Mouse (Mus musculus): ENCODE results near the gene Ank. TPM values are rescaled to one million over a fixed set of nuclear protein-coding genes. Genes with fewer than 3 reads are reported as not detected.

The Ank gene
- polyA plus RNA-seq, 1 experiment from 2014 or later = 9.2 TPM

GRCm38 (mm10) chr15:27596463-27597140 is 130.1 kb downstream of the Ank start:
- no peak overlapping the region; the same call in 1 of the 2 replicates for H3K27ac ChIP-seq (ENCODE audit: low read depth)
- H3K9me3 ChIP-seq (ENCODE audit: low read depth, low read length) = no peaks in the 10 kb centered on the region
- ATAC-seq (ENCODE audit: insufficient read depth) (no peak), DNase-seq (peak; percentile 7)
- no peaks in the 10 kb centered on the region for H3K4me1 ChIP-seq (ENCODE audit: insufficient read depth)
- no peak overlapping the region for H3K9ac ChIP-seq
- H3K4me3 ChIP-seq (ENCODE audit: low read depth, low read length) = no peak overlapping the region
- TF ChIP-seq CTCF (IDR thresholded peaks at IDR 0.05; ENCODE audit: low read depth) = peak; percentile 27; the same call in 1 of the 2 replicates
- 62% methylated on average over 3 of the region's 3 CpGs for WGBS
- H3K36me3 ChIP-seq (ENCODE audit: insufficient read depth) = peaks cover 40% of the 10 kb centered on the region
- H3K4me2 ChIP-seq = no peak overlapping the region
- H3K27me3 ChIP-seq (ENCODE audit: insufficient read depth, low read length) = no peaks in the 10 kb centered on the region

GRCm38 (mm10) chr15:27597516-27597915 is 131.0 kb downstream of the Ank start:
- Histone ChIP-seq H3K4me3 (ENCODE audit: low read depth, low read length) (no peak overlapping the region), H3K36me3 (ENCODE audit: insufficient read depth) (peaks cover 39% of the 10 kb centered on the region), H3K9me3 (ENCODE audit: low read depth, low read length) (no peaks in the 10 kb centered on the region), H3K4me2 (no peak overlapping the region), H3K27ac (ENCODE audit: low read depth) (no peak overlapping the region), H3K4me1 (ENCODE audit: insufficient read depth) (no peaks in the 10 kb centered on the region), H3K9ac (no peak overlapping the region), H3K27me3 (ENCODE audit: insufficient read depth, low read length) (no peaks in the 10 kb centered on the region)
- no peak for TF ChIP-seq CTCF (IDR thresholded peaks at IDR 0.05; ENCODE audit: low read depth)
- WGBS = 72% methylated on average over 4 of the region's 4 CpGs
- DNase-seq (no peak), ATAC-seq (ENCODE audit: insufficient read depth) (no peak)

- no peak overlapping the region for H3K4me2 ChIP-seq
- H3K4me3 ChIP-seq (ENCODE audit: low read depth, low read length) = no peak overlapping the region
- peaks cover 38% of the 10 kb centered on the region for H3K36me3 ChIP-seq (ENCODE audit: insufficient read depth)
- ATAC-seq (ENCODE audit: insufficient read depth) (no peak), DNase-seq (no peak)
- no peak overlapping the region for H3K9ac ChIP-seq
- H3K4me1 ChIP-seq (ENCODE audit: insufficient read depth) = no peaks in the 10 kb centered on the region
- H3K27me3 ChIP-seq (ENCODE audit: insufficient read depth, low read length) = no peaks in the 10 kb centered on the region
- H3K27ac ChIP-seq (ENCODE audit: low read depth) = no peak overlapping the region
- H3K9me3 ChIP-seq (ENCODE audit: low read depth, low read length) = no peaks in the 10 kb centered on the region
- TF ChIP-seq CTCF (IDR thresholded peaks at IDR 0.05; ENCODE audit: low read depth) = no peak
- WGBS = 88% methylated on average over 13 of the region's 13 CpGs
These were observed 132.4 kb downstream of the Ank start for GRCm38 (mm10) chr15:27598786-27599385.

GRCm38 (mm10) chr15:27600524-27600923 is 134.0 kb downstream of the Ank start:
- 76% methylated on average over 5 of the region's 5 CpGs for WGBS
- DNase-seq (no peak), ATAC-seq (ENCODE audit: insufficient read depth) (no peak)
- Histone ChIP-seq H3K36me3 (ENCODE audit: insufficient read depth) (peaks cover 51% of the 10 kb centered on the region), H3K9me3 (ENCODE audit: low read depth, low read length) (no peaks in the 10 kb centered on the region), H3K27me3 (ENCODE audit: insufficient read depth, low read length) (no peaks in the 10 kb centered on the region), H3K4me1 (ENCODE audit: insufficient read depth) (no peaks in the 10 kb centered on the region), H3K27ac (ENCODE audit: low read depth) (no peak overlapping the region), H3K4me2 (no peak overlapping the region), H3K9ac (no peak overlapping the region), H3K4me3 (ENCODE audit: low read depth, low read length) (no peak overlapping the region)
- no peak for TF ChIP-seq CTCF (IDR thresholded peaks at IDR 0.05; ENCODE audit: low read depth)

DNA sequence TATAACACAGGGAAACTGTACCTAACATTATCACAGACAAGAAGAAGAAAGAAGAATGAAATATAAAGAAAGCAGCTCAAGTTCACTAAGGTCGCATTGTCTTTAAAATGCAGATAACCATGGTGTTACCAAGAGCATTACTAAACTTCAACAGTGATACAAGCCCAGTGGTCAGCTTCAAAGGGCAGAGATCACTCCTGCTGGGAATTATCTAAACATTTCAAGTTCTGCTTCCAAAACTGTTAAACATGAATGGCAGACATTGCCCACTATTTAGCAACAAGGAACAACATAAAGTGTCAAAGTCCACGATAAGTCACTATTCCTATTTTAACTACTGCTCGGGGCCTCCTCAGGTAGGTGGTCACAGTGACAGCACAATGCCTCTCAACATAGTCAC is 138.1 kb downstream of the Ank start:
- Histone ChIP-seq H3K9ac (no peak overlapping the region), H3K9me3 (ENCODE audit: low read depth, low read length) (no peaks in the 10 kb centered on the region), H3K4me1 (ENCODE audit: insufficient read depth) (no peaks in the 10 kb centered on the region), H3K27ac (ENCODE audit: low read depth) (no peak overlapping the region), H3K4me3 (ENCODE audit: low read depth, low read length) (no peak overlapping the region), H3K36me3 (ENCODE audit: insufficient read depth) (peaks cover 59% of the 10 kb centered on the region), H3K4me2 (no peak overlapping the region), H3K27me3 (ENCODE audit: insufficient read depth, low read length) (no peaks in the 10 kb centered on the region)
- ATAC-seq (ENCODE audit: insufficient read depth) (no peak), DNase-seq (no peak)
- no peak for TF ChIP-seq CTCF (IDR thresholded peaks at IDR 0.05; ENCODE audit: low read depth)
- 75% methylated on average over 3 of the region's 3 CpGs for WGBS

DNA sequence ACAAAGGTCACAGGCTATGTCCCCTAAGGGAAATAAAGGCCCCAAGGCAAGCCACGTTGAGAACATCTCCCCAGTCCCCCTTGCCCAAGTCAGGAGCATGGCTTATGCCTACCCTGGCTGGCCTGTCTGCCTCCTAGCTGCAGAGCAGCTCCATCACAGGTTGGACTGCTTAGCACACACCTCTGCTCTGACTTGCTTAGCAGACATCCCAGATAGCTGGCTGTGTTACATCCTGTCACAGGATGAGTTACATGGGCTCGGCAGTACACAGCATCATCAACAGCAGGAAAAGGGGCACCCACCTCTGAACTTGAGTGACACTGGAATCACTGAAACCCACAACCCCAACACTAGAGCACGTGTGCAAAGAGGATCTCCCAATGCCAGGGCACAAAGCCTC is 138.8 kb downstream of the Ank start:
- H3K27ac ChIP-seq (ENCODE audit: low read depth) = no peak overlapping the region
- WGBS = 75% methylated on average over 3 of the region's 3 CpGs
- peaks cover 62% of the 10 kb centered on the region for H3K36me3 ChIP-seq (ENCODE audit: insufficient read depth)
- H3K9ac ChIP-seq = no peak overlapping the region
- no peak overlapping the region for H3K4me3 ChIP-seq (ENCODE audit: low read depth, low read length)
- 0 out of 2 replicates have a peak, but pooled peaks have one; percentile 4 for TF ChIP-seq CTCF (IDR thresholded peaks at IDR 0.05; ENCODE audit: low read depth)
- no peaks in the 10 kb centered on the region for H3K9me3 ChIP-seq (ENCODE audit: low read depth, low read length)
- H3K4me1 ChIP-seq (ENCODE audit: insufficient read depth) = no peaks in the 10 kb centered on the region
- no peaks in the 10 kb centered on the region for H3K27me3 ChIP-seq (ENCODE audit: insufficient read depth, low read length)
- ATAC-seq (ENCODE audit: insufficient read depth) (no peak), DNase-seq (no peak)
- H3K4me2 ChIP-seq = no peak overlapping the region

DNA sequence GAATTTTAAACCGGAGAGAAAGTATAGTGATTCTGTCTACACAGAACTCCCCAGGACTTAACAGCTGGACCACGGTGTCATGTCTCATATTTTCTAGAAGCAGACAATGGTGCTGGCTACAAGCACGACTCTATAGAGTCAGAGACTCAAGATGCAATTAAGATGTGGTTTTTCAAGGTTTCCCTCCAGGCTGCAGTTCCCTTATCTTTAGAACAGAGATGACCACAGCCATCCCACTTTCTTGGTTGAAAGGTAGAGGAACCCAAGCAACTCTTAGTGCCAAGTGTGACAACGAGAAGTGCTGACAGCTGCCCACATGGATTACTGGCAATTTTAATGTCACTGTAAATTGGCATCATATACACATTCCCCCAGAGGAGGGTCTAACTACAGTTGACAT is 143.1 kb downstream of the Ank start:
- WGBS = 69% methylated on average over 4 of the region's 4 CpGs
- Histone ChIP-seq H3K4me1 (ENCODE audit: insufficient read depth) (no peaks in the 10 kb centered on the region), H3K36me3 (ENCODE audit: insufficient read depth) (peaks cover 57% of the 10 kb centered on the region), H3K4me3 (ENCODE audit: low read depth, low read length) (no peak overlapping the region), H3K27ac (ENCODE audit: low read depth) (no peak overlapping the region), H3K27me3 (ENCODE audit: insufficient read depth, low read length) (no peaks in the 10 kb centered on the region), H3K9ac (no peak overlapping the region), H3K9me3 (ENCODE audit: low read depth, low read length) (no peaks in the 10 kb centered on the region), H3K4me2 (no peak overlapping the region)
- no peak for TF ChIP-seq CTCF (IDR thresholded peaks at IDR 0.05; ENCODE audit: low read depth)
- no peak for DNase-seq
- ATAC-seq (ENCODE audit: insufficient read depth) = no peak
